Mouse (Mus musculus) urinary bladder, postnatal 36 days (tissue): ENCODE measurements at regions not wholly inside any gene's neighbourhood (a gene's known extent, or its start where the extent isn't known, plus 50 kb on each side); places are given as distances from the start of the nearest gene placed in this dataset.

Experiments
- DNase-seq, 2 experiments: peaks; one replicate each; pipeline ENCODE4 v3.0.0; 2022; ENCODE audit warnings: low spot score in 2 of 2, mixed read lengths in 1 of 2

DNA sequence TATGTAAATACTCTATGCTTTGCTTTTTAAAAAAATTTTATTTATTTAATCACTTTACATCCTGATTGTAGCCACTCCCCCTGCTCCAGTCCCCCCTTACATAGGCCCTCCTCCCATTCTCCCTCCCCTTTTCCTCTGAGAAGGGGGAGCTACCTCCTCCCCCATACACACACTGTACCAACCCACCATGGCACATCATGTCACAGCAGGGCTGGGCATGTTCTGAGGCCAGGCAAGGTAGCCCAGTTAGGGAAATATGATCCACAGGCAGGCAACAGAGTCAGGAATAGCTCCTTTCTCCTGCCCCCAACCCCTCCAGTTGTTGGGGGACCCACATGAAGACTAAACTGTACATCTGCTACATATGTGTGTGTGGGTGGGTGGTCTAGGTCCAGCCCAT is 1130.7 kb upstream of the Gulo start:
- DNase-seq = no peak

DNA sequence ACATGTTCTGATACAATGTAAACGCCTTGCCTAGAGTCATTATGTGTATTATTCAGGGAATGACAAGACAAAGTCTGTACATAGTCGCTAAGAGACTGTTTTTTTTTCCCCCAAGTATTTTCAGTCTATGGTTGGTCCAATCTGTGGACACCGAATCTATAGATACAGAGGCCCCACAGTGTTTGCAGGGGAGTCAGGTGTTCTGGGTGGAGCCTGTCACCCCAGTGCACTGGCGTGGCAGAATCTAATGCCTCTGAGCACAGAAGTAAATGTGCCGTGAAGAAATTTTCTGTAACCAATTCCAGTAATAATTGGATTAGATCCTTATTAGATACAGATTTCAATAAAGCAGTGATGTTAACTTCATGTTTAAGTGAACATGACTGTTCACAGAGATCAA is 1130.1 kb upstream of the Gulo start:
- no peak for DNase-seq

DNA sequence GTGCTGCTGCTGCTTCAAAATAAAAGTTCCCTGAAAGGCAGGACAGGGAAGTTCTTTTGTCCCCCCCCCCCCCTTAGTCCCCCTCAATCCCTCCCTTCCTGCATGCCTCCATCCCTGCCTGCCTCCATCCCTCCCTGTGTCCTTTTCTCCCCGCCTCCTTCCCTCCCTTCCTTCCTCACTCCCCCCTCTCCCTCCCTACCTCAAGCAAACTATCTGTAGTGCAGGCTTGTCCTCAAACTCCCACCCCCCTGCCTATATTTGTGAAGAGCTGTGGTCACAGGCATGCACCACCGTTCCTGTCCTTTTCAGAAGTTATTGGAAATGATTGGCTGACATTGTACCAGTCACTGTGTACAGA is 1127.1 kb upstream of the Gulo start:
- DNase-seq = no peak

DNA sequence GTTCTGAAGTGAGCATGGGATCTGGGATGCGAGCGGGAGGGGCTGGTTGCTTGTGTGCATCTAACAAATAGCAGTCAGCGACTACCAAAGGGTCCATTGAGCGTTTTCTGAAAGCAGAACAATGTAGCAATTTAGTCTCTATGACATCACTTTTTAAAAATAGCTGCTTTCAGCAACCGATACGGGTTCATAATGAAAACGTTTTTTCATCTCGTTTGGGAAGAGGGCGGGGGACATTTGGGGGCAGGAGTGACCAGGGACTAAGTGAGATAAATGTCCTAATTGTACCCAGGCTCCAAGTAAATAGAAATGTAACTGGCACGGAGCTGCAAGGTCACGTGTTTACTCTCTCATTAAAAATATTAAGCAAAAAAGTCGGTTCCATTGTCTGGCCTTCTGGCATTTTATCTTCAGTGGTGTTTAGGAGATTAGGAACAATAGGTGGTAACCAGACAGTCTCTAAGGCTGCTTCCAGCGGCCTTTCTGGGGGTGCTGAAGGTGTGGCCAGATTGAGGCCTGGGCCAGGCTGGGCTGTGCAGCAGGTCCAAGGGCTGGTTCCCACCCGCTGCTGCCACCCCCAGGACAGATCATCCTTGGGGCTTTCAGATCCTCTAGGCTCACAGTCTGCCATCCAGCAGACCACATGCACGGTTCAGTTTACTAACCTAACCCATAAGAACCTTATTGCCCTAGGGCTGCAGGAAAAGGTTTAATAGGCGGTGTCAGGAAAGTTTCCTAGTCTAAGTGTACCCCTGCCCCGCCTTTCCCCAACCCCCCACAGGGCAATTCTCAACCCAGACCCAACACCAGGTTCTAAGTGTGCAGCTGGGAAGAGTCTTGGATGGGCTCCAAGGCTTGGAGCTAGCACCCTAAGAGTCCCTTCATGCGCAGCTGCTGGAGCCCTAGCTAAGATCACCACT is 1126.5 kb upstream of the Gulo start:
- DNase-seq = no peak

DNA sequence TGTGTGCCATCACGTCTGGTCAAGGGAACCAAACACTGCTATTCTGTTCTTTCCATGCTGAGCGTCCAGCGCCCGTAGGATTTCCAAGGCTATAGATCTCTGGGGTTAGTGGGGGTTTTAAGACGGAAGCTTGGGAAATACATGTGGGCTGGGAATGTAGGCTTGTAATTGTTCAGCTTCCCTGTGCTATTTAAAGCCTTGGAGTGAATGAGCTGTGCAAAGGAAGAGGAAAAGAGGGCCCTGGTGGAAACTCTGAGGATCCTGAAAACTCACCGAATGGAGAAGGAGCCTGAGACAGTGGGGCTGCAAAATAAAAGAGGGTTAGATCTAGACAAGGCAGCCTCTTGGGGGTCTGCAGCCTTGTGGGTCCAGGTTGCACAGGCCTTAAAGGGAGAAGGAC is 1124.2 kb upstream of the Gulo start:
- no peak for DNase-seq

DNA sequence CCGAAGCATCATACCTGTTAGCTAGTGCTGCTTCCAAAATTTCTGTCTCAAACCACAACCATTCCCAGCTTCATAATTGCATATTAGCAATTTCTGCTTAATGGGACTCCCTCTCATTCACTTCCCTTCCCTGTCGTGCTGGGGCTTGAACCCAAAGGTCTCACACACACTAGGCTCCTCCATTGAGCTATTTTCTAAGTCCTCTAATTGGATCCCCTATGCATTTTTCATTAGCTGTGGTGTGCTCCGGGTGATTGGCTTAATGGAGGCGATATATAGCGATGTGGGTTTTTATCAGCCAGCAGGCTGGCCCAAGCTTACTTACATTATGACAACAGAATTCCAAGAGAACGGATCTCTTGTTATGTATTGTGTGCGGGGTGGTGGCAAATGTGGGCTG is 1118.1 kb upstream of the Gulo start:
- no peak for DNase-seq

DNA sequence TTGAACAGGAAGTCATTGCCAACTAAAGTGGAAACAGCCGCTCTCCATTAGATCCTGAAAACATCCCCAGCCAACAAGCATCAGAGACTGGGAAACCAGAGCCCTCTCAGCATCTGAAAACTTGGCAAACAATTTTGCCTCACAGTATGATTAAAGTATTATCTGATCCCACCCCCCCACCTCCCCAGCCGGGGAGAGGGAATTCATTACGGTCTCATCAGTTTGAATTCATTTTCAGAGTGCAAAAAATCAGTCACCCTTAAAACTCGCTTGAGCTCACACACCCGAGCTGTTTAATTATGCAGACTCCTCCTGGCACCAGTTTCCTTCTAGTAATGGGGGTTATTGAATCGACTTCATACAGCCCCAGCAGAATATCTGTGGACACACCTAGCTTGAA is 1117.2 kb upstream of the Gulo start:
- no peak for DNase-seq

DNA sequence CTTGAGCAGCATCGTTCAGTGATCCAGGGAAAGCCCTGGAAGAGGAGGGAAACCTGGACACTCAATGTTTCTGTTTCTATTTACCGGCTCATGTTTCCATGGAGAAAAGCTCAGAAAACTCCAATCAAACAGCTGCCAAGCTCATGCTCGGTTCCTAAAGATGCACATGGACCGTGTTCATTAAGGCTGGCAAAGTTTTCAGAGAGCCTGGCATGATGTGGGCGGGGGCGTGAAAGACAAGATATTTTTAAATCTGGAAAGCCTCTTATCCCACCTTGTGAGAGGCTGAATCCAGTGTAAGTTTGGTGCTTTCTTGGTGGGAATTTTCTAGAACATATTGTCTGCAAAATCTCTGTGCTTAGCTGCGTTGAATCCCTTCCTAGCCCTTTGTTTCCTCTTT is 1114.3 kb upstream of the Gulo start:
- DNase-seq = no peak
